Mouse (Mus musculus) thymus, postnatal 10 days (tissue): ENCODE data around the gene Pbxip1.

Experiments
- DNase-seq, 2 experiments: peaks; one replicate each; pipeline ENCODE4 v3.0.0; 2021; ENCODE audit warnings: low spot score in 2 of 2

The Pbxip1 gene

DNA sequence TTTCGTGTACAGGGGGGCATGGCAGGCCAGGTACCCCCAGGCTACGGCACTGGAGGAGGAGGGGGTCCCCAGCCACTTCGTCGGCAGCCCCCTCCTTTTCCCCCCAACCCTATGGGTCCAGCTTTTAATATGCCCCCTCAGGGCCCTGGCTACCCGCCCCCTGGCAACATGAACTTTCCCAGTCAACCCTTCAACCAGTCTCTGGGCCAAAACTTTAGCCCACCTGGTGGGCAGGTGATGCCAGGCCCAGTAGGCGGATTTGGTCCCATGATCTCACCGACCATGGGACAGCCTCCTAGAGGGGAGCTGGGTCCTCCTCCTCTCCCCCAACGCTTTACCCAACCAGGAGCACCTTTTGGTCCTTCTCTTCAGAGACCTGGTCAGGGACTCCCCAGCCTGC, 3.9 kb upstream of the Pbxip1 start:
- DNase-seq = no peak

DNA sequence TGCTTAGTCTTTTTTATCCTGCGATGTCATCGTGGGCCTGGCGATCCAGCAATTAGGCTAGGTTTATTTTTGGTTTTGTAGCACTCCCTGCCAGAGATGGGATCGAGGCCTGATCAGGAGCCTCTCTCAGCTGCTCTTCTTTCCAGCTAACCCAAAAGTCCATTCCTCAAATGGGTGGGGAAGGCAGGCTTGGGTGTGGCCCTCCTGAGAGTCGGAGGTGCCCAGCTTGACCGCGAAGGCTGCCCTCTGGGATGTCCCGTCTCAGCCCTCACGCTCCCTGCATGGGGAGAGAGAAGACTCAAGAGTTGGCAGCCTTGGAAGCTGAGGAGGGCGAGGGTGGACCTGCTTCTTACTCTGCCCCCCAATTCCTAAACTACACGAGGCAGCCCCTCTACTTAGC, 2.0 kb upstream of the Pbxip1 start:
- no peak for DNase-seq

DNA sequence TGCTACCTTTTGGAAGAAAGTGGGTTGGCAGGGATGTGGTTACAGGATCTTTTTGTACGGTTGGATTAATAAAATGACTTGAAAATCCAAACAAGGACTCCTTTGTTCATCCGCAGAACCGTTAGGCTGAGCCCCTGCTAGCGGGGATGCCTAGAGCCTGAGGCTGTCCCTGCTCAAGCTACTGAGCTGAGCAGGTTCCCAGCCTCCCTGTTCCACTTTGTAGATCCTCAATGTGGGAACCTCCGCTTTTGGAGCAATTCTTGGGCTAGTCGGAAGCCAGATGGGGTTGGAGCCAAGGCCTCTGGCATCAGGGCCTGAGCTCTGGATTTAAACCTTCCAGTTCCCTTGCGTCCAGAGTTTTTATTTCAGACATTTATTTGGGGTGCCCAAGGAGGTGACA, 1.5 kb upstream of the Pbxip1 start:
- no peak for DNase-seq

DNA sequence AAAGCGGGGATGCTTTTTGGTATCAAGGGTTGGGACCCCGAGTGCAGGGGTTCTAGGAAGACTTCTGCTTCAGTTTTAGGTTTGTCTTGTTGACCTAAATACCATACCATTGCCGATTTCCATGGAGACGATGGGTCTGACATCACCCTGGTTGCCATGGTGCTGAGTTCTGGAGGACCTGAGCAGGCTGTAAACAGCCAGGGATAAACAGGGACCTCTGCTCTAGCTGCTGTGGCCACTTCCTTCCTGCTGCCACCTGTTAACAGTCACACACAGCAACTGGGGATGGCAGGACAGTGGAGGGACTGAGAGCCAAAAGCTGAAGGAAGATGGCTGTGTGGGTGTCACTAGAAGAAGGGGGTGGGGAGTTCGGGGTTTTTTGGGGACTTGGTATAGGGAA, 763 bp downstream of the Pbxip1 start:
- no peak for DNase-seq

DNA sequence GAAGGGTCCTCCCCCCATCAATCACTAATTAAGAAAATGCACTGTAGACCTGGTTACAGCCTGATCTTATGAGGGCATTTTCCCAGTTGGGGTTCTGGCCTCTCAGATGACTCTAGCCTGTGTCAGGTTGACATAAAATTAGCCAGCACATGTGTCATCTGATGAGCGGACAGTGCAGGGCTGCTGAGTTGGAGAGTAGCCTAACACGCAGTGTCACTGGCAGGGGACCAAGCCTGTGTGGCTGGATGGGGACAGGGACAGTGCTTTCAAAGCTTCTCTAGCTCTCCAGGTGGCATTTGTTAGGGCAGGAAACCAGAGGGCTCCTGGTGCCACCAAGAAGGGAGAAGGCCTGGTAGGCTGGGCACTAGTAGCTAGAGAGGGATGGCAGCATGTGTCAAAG, 4.2 kb downstream of the Pbxip1 start:
- DNase-seq = no peak

DNA sequence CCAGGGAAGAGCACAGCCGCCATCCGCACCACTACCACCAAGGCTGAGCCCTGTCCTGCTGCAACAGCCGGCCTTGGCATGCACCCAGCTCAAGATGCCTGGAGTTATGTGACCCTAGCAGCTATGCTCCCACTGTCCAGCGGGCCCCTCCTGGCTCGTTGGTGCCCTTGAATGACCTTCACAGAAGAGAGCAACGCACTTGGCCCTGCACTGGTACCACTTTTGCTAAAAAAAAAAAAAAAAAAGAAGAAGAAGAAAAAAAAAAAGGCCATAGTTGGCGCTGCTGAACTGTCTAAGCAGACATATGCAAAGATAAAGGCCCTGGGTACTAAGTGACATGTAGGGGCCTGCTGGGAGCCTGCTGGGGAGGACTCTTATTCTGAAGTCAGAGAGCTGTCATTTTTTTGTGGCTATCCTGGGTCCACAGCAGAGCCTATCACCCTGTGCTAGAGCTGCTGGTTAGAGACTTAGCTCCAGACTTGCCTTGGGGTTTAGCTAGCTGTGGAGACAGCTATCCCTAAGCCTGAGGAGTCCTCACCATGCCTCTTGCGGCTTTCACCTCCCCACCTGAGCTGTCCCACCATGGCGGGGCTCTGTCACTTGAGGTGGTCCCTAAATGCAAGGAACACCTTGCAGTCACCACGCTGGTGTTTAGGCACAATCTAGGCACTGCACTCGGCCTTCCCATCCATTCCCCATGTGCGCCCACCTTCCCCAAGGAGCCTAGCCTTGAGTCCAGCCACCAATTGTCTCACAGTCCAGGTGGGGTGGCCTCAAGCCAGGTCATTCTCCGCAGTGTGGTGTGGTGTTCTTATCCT, 12.4 kb downstream of the Pbxip1 start:
- DNase-seq = peak in 1 of 2 experiments; percentile 25

DNA sequence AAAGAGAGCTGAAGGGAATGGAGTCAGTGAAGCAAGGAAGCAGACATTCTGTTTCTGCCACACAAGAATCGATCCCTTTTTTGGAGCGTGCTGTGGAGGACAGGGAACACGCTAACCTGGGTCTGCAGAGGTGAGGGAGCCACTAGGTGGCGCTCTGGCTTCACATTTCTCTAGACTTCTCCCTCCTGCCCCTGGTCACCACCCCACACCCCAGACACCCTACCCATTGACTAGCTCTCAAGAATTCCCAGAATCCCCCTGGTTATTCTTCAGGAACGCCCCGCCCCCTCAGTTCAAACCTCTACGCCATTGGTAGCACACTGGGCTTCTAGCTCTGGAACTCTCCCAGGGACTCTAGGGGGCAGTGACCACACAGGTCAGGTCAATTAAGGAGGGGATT, 13.0 kb downstream of the Pbxip1 start:
- peak; percentile 62 to 87 for DNase-seq

DNA sequence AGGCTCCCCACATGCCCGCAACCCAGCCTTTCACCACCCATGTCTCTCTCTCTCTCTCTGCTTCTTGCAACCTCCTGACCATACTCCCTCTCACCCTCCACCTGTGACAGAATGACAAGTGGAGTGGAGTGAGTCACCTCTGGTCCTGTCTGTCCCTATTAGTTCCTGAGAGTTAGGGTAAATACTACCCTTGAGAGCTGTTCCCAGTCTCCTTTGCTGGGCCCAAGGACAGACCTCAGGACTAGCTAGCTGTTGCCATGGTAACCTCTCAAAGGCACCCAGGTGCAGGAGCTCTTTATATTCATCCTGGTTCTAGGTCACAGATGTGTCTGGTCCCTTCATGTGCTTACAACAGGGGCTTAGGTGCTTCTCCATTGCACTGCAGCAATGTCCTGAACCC, 15.4 kb downstream of the Pbxip1 start:
- DNase-seq = peak; percentile 75 to 77

DNA sequence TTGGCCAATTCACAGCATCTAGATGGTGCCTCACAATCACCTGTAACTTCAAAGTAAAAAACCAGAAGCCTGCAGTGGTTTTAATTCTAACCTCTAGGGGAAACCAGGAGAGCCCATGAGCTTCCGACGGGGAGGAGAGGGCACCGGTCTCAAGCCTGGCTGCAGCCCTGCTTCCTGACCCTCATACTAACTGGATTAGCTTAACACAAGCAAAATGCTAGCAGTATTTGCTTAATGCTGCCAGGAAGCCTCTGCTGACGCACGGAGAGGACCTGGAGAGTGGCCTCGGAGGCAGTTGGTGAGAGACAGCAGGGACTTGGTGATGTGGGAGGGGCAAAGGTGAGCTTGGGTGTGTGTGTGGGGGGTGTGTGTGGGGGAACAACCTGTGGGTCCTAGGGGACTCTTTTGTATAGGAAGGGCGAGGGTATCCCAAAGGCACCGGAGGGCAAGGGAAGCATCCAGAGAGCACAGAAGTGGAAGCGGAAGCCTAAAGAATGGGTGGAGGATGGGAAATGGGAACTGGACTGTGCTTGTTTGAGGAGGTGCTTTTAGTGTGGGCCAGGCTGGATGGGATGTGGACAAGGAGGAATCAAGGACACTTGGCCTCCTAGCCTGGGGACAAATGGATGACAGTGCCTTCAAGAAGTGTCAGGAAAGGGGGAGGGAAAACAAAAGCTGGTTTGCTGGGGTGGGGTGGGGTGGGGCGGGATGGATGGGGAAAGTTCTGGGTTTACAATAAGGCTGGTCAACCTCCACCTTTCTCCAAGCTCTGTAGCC, 18.1 kb downstream of the Pbxip1 start, which contains the start of gene Pmvk:
Gene Pmvk (plus strand): TSS at position 141 of the 777 bp plus-strand sequence.
- no peak for DNase-seq

GRCm38 (mm10) chr3:89455786-89456285, 19.3 kb downstream of the Pbxip1 start:
- DNase-seq = no peak

GRCm38 (mm10) chr3:89456726-89457665, 20.5 kb downstream of the Pbxip1 start:
- peak; percentile 74 to 88 for DNase-seq

- DNase-seq = no peak
Observed at GRCm38 (mm10) chr3:89458372-89458964, 22.0 kb downstream of the Pbxip1 start.

- DNase-seq = peak; percentile 91 to 96
Observed at GRCm38 (mm10) chr3:89458965-89459807, 22.7 kb downstream of the Pbxip1 start.

- DNase-seq = no peak
Observed at GRCm38 (mm10) chr3:89468268-89468667, 31.8 kb downstream of the Pbxip1 start.

DNA sequence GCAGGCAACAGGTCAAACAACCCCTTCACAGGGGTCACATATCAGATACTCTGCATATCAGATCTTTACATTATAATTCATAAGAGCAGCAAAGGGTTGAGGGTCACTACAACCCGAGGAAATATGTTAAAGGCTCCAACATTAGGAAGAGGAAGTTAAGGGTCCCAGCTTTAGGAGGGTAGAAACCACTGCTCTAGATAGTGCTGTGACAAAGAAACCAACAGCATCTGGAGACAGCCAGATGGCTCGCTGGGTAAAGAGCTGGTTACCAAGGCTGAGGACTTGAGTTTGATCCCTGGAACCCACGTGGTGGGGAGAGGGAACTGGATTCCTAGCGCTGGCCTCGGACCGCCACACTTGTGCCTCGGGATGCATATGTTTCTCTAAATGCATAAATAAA, 35.8 kb downstream of the Pbxip1 start:
- no peak for DNase-seq

DNA sequence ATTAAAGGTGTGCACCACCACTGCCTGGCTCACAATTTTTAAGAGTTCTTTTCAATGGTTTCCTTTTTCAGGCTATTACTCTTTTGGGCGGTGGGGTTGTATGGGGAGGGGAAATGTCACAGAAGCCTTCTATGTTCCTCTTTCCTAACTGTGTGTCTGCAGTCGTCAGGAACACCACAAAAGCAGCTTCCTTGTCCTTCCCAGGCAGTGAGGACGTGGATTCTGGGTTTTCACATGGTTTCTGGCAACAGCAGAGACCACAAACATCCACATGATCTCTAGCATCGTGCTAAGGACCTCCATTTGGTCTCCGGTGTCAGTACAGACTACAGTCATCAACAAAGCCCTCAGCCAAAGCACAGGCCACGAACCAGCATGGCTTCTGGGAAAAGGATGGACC, 37.3 kb downstream of the Pbxip1 start:
- no peak for DNase-seq

GRCm38 (mm10) chr3:89479055-89479454, 42.5 kb downstream of the Pbxip1 start:
- no peak for DNase-seq

- peak; percentile 18 to 52 for DNase-seq
Observed at GRCm38 (mm10) chr3:89481488-89481887, 45.0 kb downstream of the Pbxip1 start.

DNA sequence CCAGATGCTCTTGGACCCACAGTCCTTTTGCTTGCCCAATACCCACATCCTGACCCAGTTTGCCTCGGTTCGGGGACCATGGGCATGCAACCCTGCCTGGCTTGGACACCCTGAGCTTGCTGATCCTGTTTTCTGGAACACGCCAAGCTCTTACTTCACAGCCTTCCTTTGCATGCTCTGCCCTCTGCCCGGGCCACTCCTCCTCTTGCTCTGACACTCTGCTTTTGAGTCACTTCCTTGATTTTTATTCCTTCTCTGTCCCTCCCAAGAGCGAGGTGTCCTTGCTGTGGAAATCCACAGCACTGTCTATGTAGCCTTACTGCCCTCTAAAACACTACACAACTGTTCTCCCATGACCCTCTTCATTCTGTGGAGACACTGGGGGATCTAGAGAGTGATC, 45.7 kb downstream of the Pbxip1 start:
- DNase-seq = no peak
